Mouse (Mus musculus) mouse embryonic stem cell (cell line): Measurements from ENCODE around the gene Smim9.
"Not testable (repeated sequence)": the region's sequence is repeated elsewhere in the genome, so short reads cannot be mapped to it uniquely, and the experiment has no call there.

Source experiments
- in situ Hi-C, 2 experiments: fragments of 300-500 bp; cut with MboI; formaldehyde crosslinking; loops; 1 replicate in 1 of 2; 3 replicates in 1 of 2; pipeline ENCODE4 v1.14.3; 2019 to 2020; ENCODE audit warnings: low sequenced_read_pairs in 2 of 2, low pct_unique_long_range_greater_than_20kb in 1 of 2, mixed read lengths in 1 of 2; ENCODE audit not compliant: unreplicated experiment in 1 of 2

Smim9 gene

GRCm38 (mm10) chrX:75163670-75164069 is at the start of gene Smim9:
Smim9 (minus strand) TSS chrX:75163770.
- in situ Hi-C loops, result no loop called here

- in situ Hi-C loops, result no loop called here
These were observed 7.9 kb downstream of the Smim9 start for GRCm38 (mm10) chrX:75155576-75156243.

GRCm38 (mm10) chrX:75152249-75152648 is 11.3 kb downstream of the Smim9 start:
- in situ Hi-C loops, result no loop called here

- in situ Hi-C loops, result no loop called here
These were observed 13.3 kb downstream of the Smim9 start for GRCm38 (mm10) chrX:75150304-75150703.

- in situ Hi-C loops, result no loop called here
These were observed 15.2 kb downstream of the Smim9 start for GRCm38 (mm10) chrX:75148414-75148813.

- in situ Hi-C loops, result not testable (repeated sequence)
These were observed 20.4 kb downstream of the Smim9 start for GRCm38 (mm10) chrX:75143124-75143555.

- in situ Hi-C loops, result no loop called here
These were observed 25.4 kb downstream of the Smim9 start for GRCm38 (mm10) chrX:75138182-75138581.

GRCm38 (mm10) chrX:75137729-75138128 is 25.8 kb downstream of the Smim9 start:
- in situ Hi-C loops, result no loop called here

- in situ Hi-C loops, result no loop called here
These were observed 26.6 kb downstream of the Smim9 start for GRCm38 (mm10) chrX:75136938-75137337.

GRCm38 (mm10) chrX:75130467-75131160 is 33.0 kb downstream of the Smim9 start, which contains the start of gene Mpp1:
Mpp1 (minus strand) TSS chrX:75131016.
- in situ Hi-C loops, result no loop called here

- in situ Hi-C loops, result no loop called here
These were observed 34.1 kb downstream of the Smim9 start for GRCm38 (mm10) chrX:75129474-75129873.

GRCm38 (mm10) chrX:75128333-75128980 is 35.1 kb downstream of the Smim9 start:
- in situ Hi-C loops, result no loop called here

GRCm38 (mm10) chrX:75126893-75127292 is 36.7 kb downstream of the Smim9 start:
- in situ Hi-C loops, result no loop called here

- in situ Hi-C loops, result no loop called here
These were observed 38.0 kb downstream of the Smim9 start for GRCm38 (mm10) chrX:75125606-75126005.

GRCm38 (mm10) chrX:75115550-75115949 is 48.0 kb downstream of the Smim9 start:
- in situ Hi-C loops, result no loop called here

GRCm38 (mm10) chrX:75102293-75102692 is 61.3 kb downstream of the Smim9 start:
- in situ Hi-C loops, result no loop called here

GRCm38 (mm10) chrX:75098799-75099198 is 64.8 kb downstream of the Smim9 start:
- in situ Hi-C loops, result no loop called here

GRCm38 (mm10) chrX:75096163-75096770 is 67.3 kb downstream of the Smim9 start:
- in situ Hi-C loops, result no loop called here
